Mouse (Mus musculus) hindbrain, postnatal 0 days (tissue): ENCODE results near the gene Stk11ip. TPM values are rescaled to one million over a fixed set of nuclear protein-coding genes. Genes with fewer than 3 reads are reported as not detected.

Source experiments
- ATAC-seq: fragments of 200-750 bp; cut with Nextera tagmentation; 2 replicates; pipeline ENCODE4 v1.8.0; 2017; ENCODE audit warnings: mild to moderate bottlenecking, moderate TSS enrichment, moderate library complexity
- DNase-seq: peaks from one replicate; pipeline ENCODE4 v3.0.0-alpha.2; 2015; ENCODE audit warnings: low spot score
- H3K27ac ChIP-seq: fragments of 300-500 bp; sonication (generic); 2 replicates; pipeline ENCODE4 v1.5.1; 2014; ENCODE audit warnings: mild to moderate bottlenecking
- H3K27me3 ChIP-seq: fragments of 300-500 bp; sonication (generic); 2 replicates; pipeline ENCODE4 v1.6.1; 2014; ENCODE audit warnings: low read length, mixed read lengths; ENCODE audit not compliant: insufficient read depth
- H3K36me3 ChIP-seq: fragments of 300-500 bp; sonication (generic); 2 replicates; pipeline ENCODE4 v1.6.1; 2014; ENCODE audit warnings: low read length, mixed read lengths; ENCODE audit not compliant: insufficient read depth
- H3K4me1 ChIP-seq: fragments of 300-500 bp; sonication (generic); 2 replicates; pipeline ENCODE4 v1.6.1; 2014; ENCODE audit warnings: antibody characterized with exemption, low read length, mixed read lengths; ENCODE audit not compliant: insufficient read depth
- H3K4me2 ChIP-seq: fragments of 300-500 bp; sonication (generic); 2 replicates; pipeline ENCODE4 v1.6.1; 2014; ENCODE audit warnings: low read depth, mild to moderate bottlenecking, low read length, moderate library complexity, mixed read lengths
- H3K4me3 ChIP-seq: fragments of 300-500 bp; sonication (generic); 2 replicates; pipeline ENCODE4 v1.5.1; 2014; ENCODE audit warnings: low read length
- H3K9ac ChIP-seq: fragments of 300-500 bp; sonication (generic); replicated peaks from 2 replicates; pipeline ENCODE4 v1.6.1; 2014; ENCODE audit warnings: mild to moderate bottlenecking, low read length, moderate library complexity, mixed read lengths
- H3K9me3 ChIP-seq: fragments of 300-500 bp; sonication (generic); 2 replicates; pipeline ENCODE4 v1.6.1; 2016; ENCODE audit warnings: low read length, mixed read lengths
- CTCF ChIP-seq: IDR thresholded peaks from 2 replicates; pipeline ENCODE4 v1.5.1; 2016; ENCODE audit warnings: antibody characterized with exemption, control low read depth, low read depth
- WGBS: fragments of 180-500 bp; shearing (Covaris S2); extraction: QIAGEN DNeasy Blood & Tissue Kit; methylation state at CpG from one replicate; pipeline ENCODE4 v1.1.7; 2014; 5-methylcytosine and 5-hydroxymethylcytosine counted together
- polyA plus RNA-seq: library from polyadenylated mRNA; unstranded; fragments of >200 nt; fragmentation: Nextera tagmentation; extraction: Ambion mirVana; gene quantifications from 2 replicates; pipeline ENCODE4 v1.2.1, GENCODE M21; 2015
- total RNA-seq: library from RNA; depleted of rRNA; stranded (reverse); fragments of >200 nt; gene quantifications from 2 replicates; pipeline ENCODE4 v1.2.3, GENCODE M21; 2014

The Stk11ip gene
- total and polyA plus RNA-seq, 2 experiments from 2014 or later = 14.0 to 46.9 TPM

DNA sequence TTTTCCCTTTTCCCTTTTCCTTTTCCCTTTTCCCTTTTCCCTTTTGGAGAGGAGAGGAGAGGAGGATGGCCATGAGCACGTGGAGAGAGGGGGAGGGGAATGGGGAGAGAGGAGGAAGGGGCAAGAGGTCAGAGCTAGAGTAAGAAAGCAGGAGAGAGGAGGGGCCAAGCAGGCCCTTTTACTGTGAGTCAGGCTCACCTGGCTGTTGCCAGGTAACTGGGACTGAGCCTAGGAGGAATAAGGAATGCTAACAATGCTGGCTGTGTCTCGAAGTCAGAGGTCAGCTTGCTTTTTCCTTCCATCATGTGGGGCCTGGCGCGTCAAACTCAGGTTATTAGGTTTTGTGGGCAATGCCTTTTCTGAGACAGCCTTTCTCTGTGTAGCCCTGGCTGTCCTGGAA, 3.3 kb upstream of the Stk11ip start:
- H3K27ac ChIP-seq = no peak overlapping the region; the same call in 1 of the 2 replicates
- no peak overlapping the region for H3K9ac ChIP-seq
- 64% methylated on average over 3 of the region's 4 CpGs for WGBS
- H3K4me3 ChIP-seq = no peak overlapping the region
- H3K27me3 ChIP-seq = no peaks in the 10 kb centered on the region
- H3K36me3 ChIP-seq = no peaks in the 10 kb centered on the region
- no peak for TF ChIP-seq CTCF
- ATAC-seq = no peak
- H3K4me1 ChIP-seq = peaks cover 3% of the 10 kb centered on the region; the same call in 1 of the 2 replicates
- no peak for DNase-seq
- H3K9me3 ChIP-seq = no peaks in the 10 kb centered on the region
- no peak overlapping the region for H3K4me2 ChIP-seq

- Histone ChIP-seq H3K36me3 (no peaks in the 10 kb centered on the region), H3K27me3 (no peaks in the 10 kb centered on the region), H3K9me3 (no peaks in the 10 kb centered on the region), H3K9ac (no peak overlapping the region), H3K4me2 (no peak overlapping the region), H3K27ac (no peak overlapping the region; the same call in 1 of the 2 replicates), H3K4me3 (no peak overlapping the region), H3K4me1 (peaks cover 3% of the 10 kb centered on the region; the same call in 1 of the 2 replicates)
- TF ChIP-seq CTCF = no peak
- no peak for DNase-seq
- ATAC-seq = no peak
- 91% methylated on average over 4 of the region's 4 CpGs for WGBS
Observed at GRCm38 (mm10) chr1:75518427-75518826, 2.9 kb upstream of the Stk11ip start.

DNA sequence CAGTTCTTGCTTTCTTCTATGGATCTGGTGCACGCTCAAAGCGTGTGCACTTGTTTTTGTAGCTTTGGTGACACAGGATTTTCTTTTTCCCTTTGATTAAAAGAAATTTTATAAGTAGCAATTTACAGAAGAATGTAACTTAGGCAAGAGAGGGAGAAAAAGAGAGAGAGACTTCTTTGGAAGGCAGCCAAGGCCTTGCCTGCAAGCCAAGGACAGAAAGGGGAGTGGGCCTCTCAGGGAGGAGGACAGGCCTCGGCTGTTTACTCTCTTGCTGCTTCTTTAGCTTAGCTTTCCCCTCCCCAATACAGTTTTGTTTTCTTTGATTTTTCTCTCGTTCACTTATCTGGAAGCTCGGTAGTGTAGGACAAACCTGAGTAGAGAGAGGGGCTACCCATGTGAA, 1.8 kb upstream of the Stk11ip start:
- Histone ChIP-seq H3K4me2 (no peak overlapping the region), H3K4me1 (peaks cover 3% of the 10 kb centered on the region; the same call in 1 of the 2 replicates), H3K9me3 (no peaks in the 10 kb centered on the region), H3K9ac (no peak overlapping the region), H3K36me3 (no peaks in the 10 kb centered on the region), H3K27me3 (no peaks in the 10 kb centered on the region), H3K4me3 (no peak overlapping the region), H3K27ac (no peak overlapping the region)
- no peak for DNase-seq
- 54% methylated on average over 5 of the region's 5 CpGs for WGBS
- no peak for ATAC-seq
- TF ChIP-seq CTCF = no peak

GRCm38 (mm10) chr1:75524679-75525078, 3.4 kb downstream of the Stk11ip start:
- no peaks in the 10 kb centered on the region for H3K27me3 ChIP-seq
- 0 out of 2 replicates have a peak overlapping the region, but pooled peaks have one; percentile 13 for H3K9ac ChIP-seq
- 92% methylated on average over 7 of the region's 7 CpGs for WGBS
- no peak overlapping the region for H3K4me2 ChIP-seq
- H3K9me3 ChIP-seq = no peaks in the 10 kb centered on the region
- DNase-seq = no peak
- H3K4me1 ChIP-seq = peaks cover 3% of the 10 kb centered on the region; the same call in 1 of the 2 replicates
- ATAC-seq = no peak
- no peak overlapping the region for H3K4me3 ChIP-seq
- no peak overlapping the region for H3K27ac ChIP-seq
- TF ChIP-seq CTCF = no peak
- peaks cover 28% of the 10 kb centered on the region for H3K36me3 ChIP-seq

DNA sequence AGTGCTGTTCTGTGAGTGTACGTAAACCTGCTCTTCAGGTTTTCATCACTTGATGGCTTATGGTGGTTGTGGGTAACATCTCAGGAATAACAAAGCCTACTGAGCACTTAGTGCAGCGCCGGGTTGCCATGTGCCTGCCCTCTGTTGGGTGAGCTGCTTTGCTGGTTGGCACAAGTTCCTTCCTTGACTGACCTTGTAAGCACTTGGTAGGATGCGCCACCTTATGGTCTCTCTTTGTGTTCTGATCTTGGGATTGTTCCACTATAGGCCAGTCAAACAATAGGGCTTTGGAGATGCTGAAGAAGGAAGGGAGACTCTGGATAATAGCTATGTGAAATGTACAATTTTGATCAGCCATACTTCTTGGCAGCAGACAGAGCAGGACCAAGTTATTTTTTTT, 9.2 kb downstream of the Stk11ip start:
- no peak overlapping the region for H3K9ac ChIP-seq
- 72% methylated on average over 4 of the region's 4 CpGs for WGBS
- no peaks in the 10 kb centered on the region for H3K4me1 ChIP-seq
- ATAC-seq (no peak), DNase-seq (no peak)
- no peak; the same call in 1 of the 2 replicates for TF ChIP-seq CTCF
- H3K36me3 ChIP-seq = peaks cover 66% of the 10 kb centered on the region
- no peak overlapping the region for H3K4me3 ChIP-seq
- no peaks in the 10 kb centered on the region for H3K9me3 ChIP-seq
- no peak overlapping the region for H3K27ac ChIP-seq
- H3K27me3 ChIP-seq = no peaks in the 10 kb centered on the region
- no peak overlapping the region for H3K4me2 ChIP-seq

- ATAC-seq (no peak), DNase-seq (no peak)
- Histone ChIP-seq H3K27me3 (no peaks in the 10 kb centered on the region), H3K27ac (no peak overlapping the region), H3K36me3 (peaks cover 61% of the 10 kb centered on the region; the same call in 1 of the 2 replicates), H3K4me3 (no peak overlapping the region), H3K9ac (no peak overlapping the region), H3K4me2 (no peak overlapping the region), H3K4me1 (no peaks in the 10 kb centered on the region), H3K9me3 (no peaks in the 10 kb centered on the region)
- no peak for TF ChIP-seq CTCF
- 89% methylated on average over 19 of the region's 19 CpGs for WGBS
Observed at GRCm38 (mm10) chr1:75532280-75533172, 11.2 kb downstream of the Stk11ip start.
